Mouse (Mus musculus) forebrain, embryonic 15.5 days (tissue): ENCODE data around the gene Stxbp6. TPM values are rescaled to one million over a fixed set of nuclear protein-coding genes. Genes with fewer than 3 reads are reported as not detected.
"Not testable (repeated sequence)": the region's sequence is repeated elsewhere in the genome, so short reads cannot be mapped to it uniquely, and the experiment has no call there.

Experiments used
- ATAC-seq: fragments of 200-750 bp; cut with Nextera tagmentation; replicated peaks from 2 replicates; pipeline ENCODE4 v1.8.0; 2017; ENCODE audit warnings: mild to moderate bottlenecking, moderate TSS enrichment, moderate library complexity
- H3K27ac ChIP-seq: fragments of 300-500 bp; sonication (generic); replicated peaks from 2 replicates; pipeline ENCODE4 v1.5.1; 2015; ENCODE audit warnings: mild to moderate bottlenecking, inconsistent platforms
- H3K27me3 ChIP-seq: fragments of 300-500 bp; sonication (generic); 2 replicates; pipeline ENCODE4 v1.6.1; 2015; ENCODE audit warnings: inconsistent platforms
- H3K36me3 ChIP-seq: fragments of 300-500 bp; sonication (generic); 2 replicates; pipeline ENCODE4 v1.6.1; 2015; ENCODE audit warnings: mild to moderate bottlenecking, inconsistent platforms
- H3K4me1 ChIP-seq: fragments of 300-500 bp; sonication (generic); 2 replicates; pipeline ENCODE4 v1.6.1; 2015; ENCODE audit warnings: inconsistent platforms
- H3K4me2 ChIP-seq: fragments of 300-500 bp; sonication (generic); replicated peaks from 2 replicates; pipeline ENCODE4 v1.6.1; 2015; ENCODE audit warnings: mild to moderate bottlenecking, inconsistent platforms
- H3K4me3 ChIP-seq: fragments of 300-500 bp; sonication (generic); 2 replicates; pipeline ENCODE4 v1.5.1; 2015; ENCODE audit warnings: mild to moderate bottlenecking, inconsistent platforms
- H3K9ac ChIP-seq: fragments of 300-500 bp; sonication (generic); replicated peaks from 2 replicates; pipeline ENCODE4 v1.6.1; 2015; ENCODE audit warnings: mild to moderate bottlenecking, inconsistent platforms
- H3K9me3 ChIP-seq: fragments of 300-500 bp; sonication (generic); 2 replicates; pipeline ENCODE4 v1.6.1; 2016; ENCODE audit warnings: inconsistent platforms
- WGBS: fragments of 180-500 bp; shearing (Covaris S2); methylation state at CpG from one replicate; pipeline ENCODE4 v1.1.7; 2015; ENCODE audit warnings: mixed read lengths; 5-methylcytosine and 5-hydroxymethylcytosine counted together
- polyA plus RNA-seq: library from polyadenylated mRNA; unstranded; fragments of >200 nt; fragmentation: Nextera tagmentation; extraction: Ambion mirVana; gene quantifications from 2 replicates; pipeline ENCODE4 v1.2.1, GENCODE M21; 2015

The Stxbp6 gene
- polyA plus RNA-seq = 11.8 and 14.4 TPM in 2 replicates

GRCm38 (mm10) chr12:45074611-45075342 is at the start of gene Stxbp6:
Gene Stxbp6, minus strand, starts transcription at chr12:45074709.
- no peaks in the 10 kb centered on the region for H3K27me3 ChIP-seq
- peak; percentile 76 for ATAC-seq
- H3K36me3 ChIP-seq = no peaks in the 10 kb centered on the region
- peak within 1 kb of the TSS; percentile 82 for H3K27ac ChIP-seq
- H3K4me1 ChIP-seq = peaks cover 17% of the 10 kb centered on the region
- H3K4me3 ChIP-seq = peak within 1 kb of the TSS; percentile 80
- 1% methylated on average over 20 of the region's 20 CpGs for WGBS
- H3K9ac ChIP-seq = peak within 1 kb of the TSS; percentile 79
- H3K4me2 ChIP-seq = peak within 1 kb of the TSS; percentile 99
- no peaks in the 10 kb centered on the region for H3K9me3 ChIP-seq

GRCm38 (mm10) chr12:45102954-45103353 is 28.4 kb upstream of the Stxbp6 start:
- not testable (repeated sequence) for H3K4me2 ChIP-seq

GRCm38 (mm10) chr12:45093732-45094131 is 19.2 kb upstream of the Stxbp6 start:
- Histone ChIP-seq H3K9ac (no peak overlapping the region), H3K27ac (no peak overlapping the region), H3K9me3 (no peaks in the 10 kb centered on the region), H3K4me3 (no peak overlapping the region), H3K4me2 (no peak overlapping the region), H3K4me1 (no peaks in the 10 kb centered on the region), H3K27me3 (no peaks in the 10 kb centered on the region), H3K36me3 (no peaks in the 10 kb centered on the region)
- 61% methylated on average over 2 of the region's 2 CpGs for WGBS
- ATAC-seq = no peak

More at GRCm38 (mm10) chr12:45102954-45103353, 28.4 kb upstream of the Stxbp6 start:
- H3K27me3 ChIP-seq, H3K27ac ChIP-seq, H3K4me1 ChIP-seq, H3K36me3 ChIP-seq, H3K9ac ChIP-seq, ATAC-seq, H3K4me3 ChIP-seq, H3K9me3 ChIP-seq: not testable (repeated sequence)
- WGBS = 90% methylated on average over 2 of the region's 2 CpGs

- Histone ChIP-seq H3K9me3 (no peaks in the 10 kb centered on the region), H3K27ac (no peak overlapping the region), H3K9ac (no peak overlapping the region), H3K4me1 (no peaks in the 10 kb centered on the region), H3K4me3 (no peak overlapping the region), H3K4me2 (no peak overlapping the region), H3K36me3 (no peaks in the 10 kb centered on the region), H3K27me3 (no peaks in the 10 kb centered on the region)
- no peak for ATAC-seq
- WGBS = 85% methylated on average over 3 of the region's 3 CpGs
Measured at GRCm38 (mm10) chr12:45092444-45092843, 17.9 kb upstream of the Stxbp6 start.

GRCm38 (mm10) chr12:45083145-45083475 is 8.6 kb upstream of the Stxbp6 start:
- Histone ChIP-seq H3K4me2 (no peak overlapping the region), H3K27me3 (no peaks in the 10 kb centered on the region), H3K9ac (no peak overlapping the region), H3K4me1 (no peaks in the 10 kb centered on the region), H3K4me3 (no peak overlapping the region), H3K27ac (no peak overlapping the region), H3K9me3 (no peaks in the 10 kb centered on the region), H3K36me3 (no peaks in the 10 kb centered on the region)
- WGBS = 92% methylated on average over 1 of the region's 1 CpGs
- ATAC-seq = no peak

- ATAC-seq = no peak
- Histone ChIP-seq H3K4me3 (no peak overlapping the region), H3K4me1 (no peaks in the 10 kb centered on the region), H3K27ac (no peak overlapping the region), H3K36me3 (no peaks in the 10 kb centered on the region), H3K9me3 (no peaks in the 10 kb centered on the region), H3K9ac (no peak overlapping the region), H3K4me2 (no peak overlapping the region), H3K27me3 (no peaks in the 10 kb centered on the region)
- WGBS = 79% methylated on average over 4 of the region's 4 CpGs
Measured at GRCm38 (mm10) chr12:45082379-45083144, 8.1 kb upstream of the Stxbp6 start.

GRCm38 (mm10) chr12:45081617-45082016 is 7.1 kb upstream of the Stxbp6 start:
- ATAC-seq = no peak
- Histone ChIP-seq H3K36me3 (no peaks in the 10 kb centered on the region), H3K9ac (no peak overlapping the region), H3K9me3 (no peaks in the 10 kb centered on the region), H3K27me3 (no peaks in the 10 kb centered on the region), H3K4me3 (no peak overlapping the region), H3K4me1 (no peaks in the 10 kb centered on the region), H3K4me2 (no peak overlapping the region), H3K27ac (no peak overlapping the region)
- 76% methylated on average over 1 of the region's 1 CpGs for WGBS

GRCm38 (mm10) chr12:45080753-45081122 is 6.2 kb upstream of the Stxbp6 start:
- 80% methylated on average over 5 of the region's 5 CpGs for WGBS
- H3K4me2 ChIP-seq = no peak overlapping the region
- H3K9ac ChIP-seq = no peak overlapping the region
- no peaks in the 10 kb centered on the region for H3K27me3 ChIP-seq
- no peaks in the 10 kb centered on the region for H3K36me3 ChIP-seq
- no peak overlapping the region for H3K4me3 ChIP-seq
- no peaks in the 10 kb centered on the region for H3K4me1 ChIP-seq
- ATAC-seq = no peak
- no peaks in the 10 kb centered on the region for H3K9me3 ChIP-seq
- H3K27ac ChIP-seq = no peak overlapping the region

GRCm38 (mm10) chr12:45080036-45080752 is 5.7 kb upstream of the Stxbp6 start:
- Histone ChIP-seq H3K4me2 (no peak overlapping the region), H3K36me3 (no peaks in the 10 kb centered on the region), H3K27me3 (no peaks in the 10 kb centered on the region), H3K9ac (no peak overlapping the region), H3K4me1 (peaks cover 1% of the 10 kb centered on the region), H3K27ac (no peak overlapping the region), H3K4me3 (no peak overlapping the region), H3K9me3 (no peaks in the 10 kb centered on the region)
- ATAC-seq = no peak
- 79% methylated on average over 5 of the region's 5 CpGs for WGBS

GRCm38 (mm10) chr12:45075631-45076030 is 1.1 kb upstream of the Stxbp6 start:
- no peaks in the 10 kb centered on the region for H3K27me3 ChIP-seq
- H3K9ac ChIP-seq = no peak overlapping the region
- H3K36me3 ChIP-seq = no peaks in the 10 kb centered on the region
- H3K4me2 ChIP-seq = peak overlapping the region; percentile 99; the same call in 1 of the 2 replicates
- H3K4me3 ChIP-seq = no peak overlapping the region
- no peak overlapping the region for H3K27ac ChIP-seq
- H3K9me3 ChIP-seq = no peaks in the 10 kb centered on the region
- peaks cover 17% of the 10 kb centered on the region for H3K4me1 ChIP-seq
- WGBS = 77% methylated on average over 11 of the region's 11 CpGs
- ATAC-seq = no peak

- Histone ChIP-seq H3K9ac (peak overlapping the region; percentile 79), H3K4me3 (peak overlapping the region; percentile 80), H3K27me3 (no peaks in the 10 kb centered on the region), H3K27ac (peak overlapping the region; percentile 82), H3K4me2 (peak overlapping the region; percentile 99), H3K4me1 (peaks cover 17% of the 10 kb centered on the region), H3K9me3 (no peaks in the 10 kb centered on the region), H3K36me3 (no peaks in the 10 kb centered on the region)
- WGBS = under 1% methylated on average over 53 of the region's 62 CpGs
- ATAC-seq = peak; percentile 90
Measured at GRCm38 (mm10) chr12:45074042-45074601, 387 bp downstream of the Stxbp6 start.
